Mouse (Mus musculus): ENCODE measurements around the gene Rab36.

DNA sequence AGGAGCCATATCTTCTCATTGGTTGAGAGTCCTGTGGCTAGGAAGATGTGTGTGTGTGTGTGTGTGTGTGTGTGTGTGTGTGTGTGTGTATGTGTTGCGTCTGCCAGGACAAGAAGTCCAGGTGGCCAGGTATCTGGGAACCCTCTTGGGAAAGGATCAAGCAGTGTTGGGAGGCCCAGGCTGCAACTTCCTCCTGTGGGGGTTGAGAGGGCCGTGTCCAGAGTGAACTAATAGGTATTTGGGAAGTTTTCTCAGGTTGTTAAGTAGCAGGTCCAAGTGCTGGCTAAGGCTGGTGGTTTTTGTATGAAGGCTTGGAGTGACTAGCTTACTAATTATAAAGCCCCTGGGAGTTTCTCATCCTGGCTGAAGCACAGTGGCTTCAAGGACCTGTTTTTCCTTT lies 31.2 kb downstream of the Rab36 start:
- TF ChIP-seq CTCF (IDR thresholded peaks at IDR 0.05; ENCODE audit: insufficient read depth, low read depth, low read length) = no peak
- no peak for TF ChIP-seq POLR2A (IDR thresholded peaks at IDR 0.05; ENCODE audit: insufficient read depth, low read depth, low read length)
